Mouse (Mus musculus): ENCODE data around the gene Tada2a. TPM values are rescaled to one million over a fixed set of nuclear protein-coding genes. Genes with fewer than 3 reads are reported as not detected.
A peak's percentile ranks its signal among the peaks of the same experiment; 100 is the strongest.

Gene Tada2a
- total and polyA plus RNA-seq, 2 experiments from 2014 or later, result 20.3 to 25.9 TPM

DNA sequence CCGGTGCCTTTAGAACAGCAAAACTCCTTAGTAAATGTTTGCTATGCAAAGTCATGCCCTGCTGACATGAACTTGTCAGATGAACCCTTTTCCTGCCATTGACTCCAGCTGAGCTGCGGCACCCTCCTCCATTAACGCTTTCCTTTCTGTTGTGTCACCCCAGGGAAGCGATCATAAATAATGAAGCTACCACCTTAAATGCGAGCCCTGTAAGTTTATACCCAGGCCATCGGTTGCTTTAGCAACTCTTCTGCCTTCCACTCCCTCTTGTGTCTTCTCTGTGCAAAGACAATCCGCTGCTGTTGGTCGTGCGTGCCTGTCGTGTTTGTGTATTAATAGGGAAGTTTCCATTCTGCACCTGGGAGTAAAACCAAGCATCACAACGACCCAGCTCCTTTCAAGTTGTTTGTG lies 63.3 kb downstream of the Tada2a start:
- TF ChIP-seq CTCF (IDR thresholded peaks at IDR 0.05), result peak; percentile 76
- 7% methylated on average over 11 of the region's 11 CpGs for WGBS
- Histone ChIP-seq H3K27me3 (ENCODE audit: insufficient read depth, low read length) (peaks cover 8% of the 10 kb centered on the region; the same call in 1 of the 2 replicates), H3K4me2 (ENCODE audit: low read depth, low read length, poor library complexity, severe bottlenecking) (peak overlapping the region; percentile 16; the same call in 1 of the 2 replicates), H3K9me3 (ENCODE audit: low read length) (no peaks in the 10 kb centered on the region), H3K4me3 (ENCODE audit: low read depth, low read length) (peak overlapping the region; percentile 0; the same call in 1 of the 2 replicates), H3K4me1 (ENCODE audit: insufficient read depth, low read length) (no peaks in the 10 kb centered on the region), H3K27ac (ENCODE audit: low read depth, low read length) (no peak overlapping the region), H3K36me3 (ENCODE audit: insufficient read depth, low read length) (no peaks in the 10 kb centered on the region), H3K9ac (replicated peaks; ENCODE audit: low read length, poor library complexity, severe bottlenecking) (no peak overlapping the region)
- no peak for ATAC-seq (ENCODE audit: low FRiP score)
- peak; percentile 62 for DNase-seq (ENCODE audit: low spot score)

DNA sequence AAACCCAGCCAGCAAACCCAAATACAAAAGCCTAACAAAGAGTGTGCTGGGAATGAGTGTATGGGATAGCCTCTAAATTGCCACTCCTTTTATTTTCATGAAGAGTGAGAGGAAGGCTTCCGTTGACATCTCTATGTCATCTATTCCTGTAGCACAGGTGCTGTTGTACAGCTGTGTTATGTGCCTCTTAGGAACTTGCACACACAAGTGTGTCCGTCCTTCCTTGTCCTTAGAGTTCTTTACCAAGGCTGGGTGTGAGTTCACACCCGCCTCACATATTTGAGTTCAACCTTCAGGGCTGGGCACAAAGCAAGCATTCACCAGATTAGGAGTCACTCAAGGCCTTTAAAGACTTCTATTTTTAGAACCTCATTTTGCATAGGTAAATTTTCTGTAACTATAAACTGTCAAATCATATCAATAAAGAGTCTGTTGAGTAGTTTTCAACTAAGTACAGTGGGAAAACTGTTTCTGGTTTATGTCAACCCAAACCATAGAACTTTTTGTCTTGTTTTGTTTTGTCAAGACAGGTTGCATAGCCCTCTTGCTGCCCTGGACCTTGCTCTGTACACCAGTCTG lies 65.7 kb downstream of the Tada2a start:
- WGBS, result 90% methylated on average over 3 of the region's 3 CpGs
- Histone ChIP-seq H3K27ac (ENCODE audit: low read depth, low read length) (no peak overlapping the region), H3K36me3 (ENCODE audit: insufficient read depth, low read length) (no peaks in the 10 kb centered on the region), H3K4me3 (ENCODE audit: low read depth, low read length) (no peak overlapping the region), H3K9me3 (ENCODE audit: low read length) (no peaks in the 10 kb centered on the region), H3K4me2 (ENCODE audit: low read depth, low read length, poor library complexity, severe bottlenecking) (no peak overlapping the region), H3K4me1 (ENCODE audit: insufficient read depth, low read length) (no peaks in the 10 kb centered on the region), H3K9ac (replicated peaks; ENCODE audit: low read length, poor library complexity, severe bottlenecking) (no peak overlapping the region), H3K27me3 (ENCODE audit: insufficient read depth, low read length) (peaks cover 6% of the 10 kb centered on the region; the same call in 1 of the 2 replicates)
- DNase-seq (ENCODE audit: low spot score) (no peak), ATAC-seq (ENCODE audit: low FRiP score) (no peak)
- no peak for TF ChIP-seq CTCF (IDR thresholded peaks at IDR 0.05)

DNA sequence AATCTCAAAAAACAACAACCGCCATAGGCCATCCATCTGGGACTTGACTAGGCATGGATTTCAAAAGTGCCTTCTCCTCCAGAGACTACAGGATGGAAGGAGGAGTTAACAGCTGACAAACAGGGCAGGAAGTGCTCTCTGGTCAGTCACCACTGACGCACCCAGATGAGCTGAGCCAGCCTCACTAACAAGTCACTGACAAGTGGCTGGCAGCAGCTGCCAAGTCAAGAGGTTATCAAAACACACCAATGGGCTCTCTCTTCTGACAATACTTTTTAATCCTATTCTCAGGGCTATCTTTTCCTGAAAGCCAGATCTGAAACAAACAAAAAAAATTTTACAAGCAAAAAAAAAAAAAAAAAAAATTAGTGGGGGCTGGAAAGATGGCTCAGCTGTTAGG lies 66.6 kb downstream of the Tada2a start:
- no peak overlapping the region for H3K4me2 ChIP-seq (ENCODE audit: low read depth, low read length, poor library complexity, severe bottlenecking)
- H3K9me3 ChIP-seq (ENCODE audit: low read length), result no peaks in the 10 kb centered on the region
- H3K27me3 ChIP-seq (ENCODE audit: insufficient read depth, low read length), result peaks cover 3% of the 10 kb centered on the region; the same call in 1 of the 2 replicates
- no peak for ATAC-seq (ENCODE audit: low FRiP score)
- 57% methylated on average over 2 of the region's 2 CpGs for WGBS
- H3K36me3 ChIP-seq (ENCODE audit: insufficient read depth, low read length), result no peaks in the 10 kb centered on the region
- no peak overlapping the region for H3K4me3 ChIP-seq (ENCODE audit: low read depth, low read length)
- no peak for TF ChIP-seq CTCF (IDR thresholded peaks at IDR 0.05)
- H3K27ac ChIP-seq (ENCODE audit: low read depth, low read length), result no peak overlapping the region
- H3K9ac ChIP-seq (replicated peaks; ENCODE audit: low read length, poor library complexity, severe bottlenecking), result no peak overlapping the region
- no peak for DNase-seq (ENCODE audit: low spot score)
- H3K4me1 ChIP-seq (ENCODE audit: insufficient read depth, low read length), result no peaks in the 10 kb centered on the region

DNA sequence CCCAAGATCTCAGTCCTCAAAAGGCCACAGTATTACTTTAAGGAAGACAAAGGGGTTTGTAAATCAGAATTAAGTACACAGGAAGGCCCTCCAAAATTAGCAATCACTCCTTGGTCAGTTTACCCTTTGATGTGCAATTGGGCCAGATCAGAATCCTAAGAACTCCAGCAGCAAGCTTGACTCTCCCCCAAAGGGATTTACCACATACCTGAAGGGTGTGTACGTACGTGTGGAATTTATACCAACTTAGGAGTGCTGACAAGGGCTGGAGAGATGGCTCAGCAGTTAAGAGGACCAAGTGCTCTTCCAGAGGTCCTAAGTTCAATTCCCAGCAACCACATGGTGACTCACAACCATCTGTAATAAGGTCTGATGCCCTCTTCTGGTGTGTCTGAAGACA lies 67.5 kb downstream of the Tada2a start:
- no peak for TF ChIP-seq CTCF (IDR thresholded peaks at IDR 0.05)
- H3K27me3 ChIP-seq (ENCODE audit: insufficient read depth, low read length), result no peaks in the 10 kb centered on the region
- H3K27ac ChIP-seq (ENCODE audit: low read depth, low read length), result no peak overlapping the region
- no peak for ATAC-seq (ENCODE audit: low FRiP score)
- no peak overlapping the region for H3K4me3 ChIP-seq (ENCODE audit: low read depth, low read length)
- H3K4me2 ChIP-seq (ENCODE audit: low read depth, low read length, poor library complexity, severe bottlenecking), result no peak overlapping the region
- 95% methylated on average over 2 of the region's 2 CpGs for WGBS
- H3K4me1 ChIP-seq (ENCODE audit: insufficient read depth, low read length), result no peaks in the 10 kb centered on the region
- H3K9me3 ChIP-seq (ENCODE audit: low read length), result no peaks in the 10 kb centered on the region
- no peaks in the 10 kb centered on the region for H3K36me3 ChIP-seq (ENCODE audit: insufficient read depth, low read length)
- DNase-seq (ENCODE audit: low spot score), result no peak
- no peak overlapping the region for H3K9ac ChIP-seq (replicated peaks; ENCODE audit: low read length, poor library complexity, severe bottlenecking)

DNA sequence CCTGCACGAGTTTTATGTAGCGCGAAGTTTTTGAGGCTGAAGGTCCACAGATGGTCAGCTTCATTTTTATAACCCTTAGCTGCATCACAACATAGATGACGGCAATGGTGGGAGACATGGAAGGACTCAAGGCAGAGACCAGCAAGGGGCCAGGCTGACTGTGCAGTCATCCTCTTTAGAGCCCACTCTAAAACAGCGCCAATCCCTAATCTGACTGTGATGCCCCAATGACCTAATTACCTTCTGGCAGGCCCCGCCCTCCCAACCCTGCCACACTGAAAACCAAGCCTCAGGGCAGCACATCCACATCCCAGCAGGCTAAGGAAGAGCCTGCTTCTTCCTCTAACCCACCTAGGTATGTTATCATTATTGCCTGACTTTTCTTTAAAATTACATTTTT lies 68.8 kb downstream of the Tada2a start:
- Histone ChIP-seq H3K4me3 (ENCODE audit: low read depth, low read length) (no peak overlapping the region), H3K27ac (ENCODE audit: low read depth, low read length) (no peak overlapping the region), H3K36me3 (ENCODE audit: insufficient read depth, low read length) (no peaks in the 10 kb centered on the region), H3K4me1 (ENCODE audit: insufficient read depth, low read length) (no peaks in the 10 kb centered on the region), H3K9ac (replicated peaks; ENCODE audit: low read length, poor library complexity, severe bottlenecking) (no peak overlapping the region), H3K27me3 (ENCODE audit: insufficient read depth, low read length) (no peaks in the 10 kb centered on the region), H3K4me2 (ENCODE audit: low read depth, low read length, poor library complexity, severe bottlenecking) (no peak overlapping the region), H3K9me3 (ENCODE audit: low read length) (no peaks in the 10 kb centered on the region)
- 86% methylated on average over 6 of the region's 6 CpGs for WGBS
- DNase-seq (ENCODE audit: low spot score), result no peak
- ATAC-seq (ENCODE audit: low FRiP score), result no peak
- no peak for TF ChIP-seq CTCF (IDR thresholded peaks at IDR 0.05)

DNA sequence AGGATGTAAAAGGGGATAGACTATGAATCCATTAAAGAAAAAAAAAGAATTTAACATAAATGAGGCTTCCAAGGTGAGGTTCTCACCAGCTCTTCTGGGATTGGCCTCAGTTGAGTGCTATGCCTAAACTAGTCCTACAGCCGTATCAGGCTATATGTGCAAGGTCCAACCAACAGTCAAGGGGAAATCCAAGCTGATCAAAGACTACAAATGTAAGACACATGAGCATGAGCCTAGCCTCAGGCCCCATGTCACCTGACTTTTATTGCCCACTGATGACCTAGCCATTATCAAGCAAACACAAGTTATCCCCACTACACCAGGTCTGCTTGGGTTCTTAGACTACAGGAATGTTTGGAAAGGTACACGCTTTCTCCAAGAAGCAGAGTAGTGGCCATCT lies 69.6 kb downstream of the Tada2a start:
- WGBS, result 91% methylated on average over 2 of the region's 2 CpGs
- no peaks in the 10 kb centered on the region for H3K36me3 ChIP-seq (ENCODE audit: insufficient read depth, low read length)
- TF ChIP-seq CTCF (IDR thresholded peaks at IDR 0.05), result no peak
- no peaks in the 10 kb centered on the region for H3K9me3 ChIP-seq (ENCODE audit: low read length)
- DNase-seq (ENCODE audit: low spot score) (no peak), ATAC-seq (ENCODE audit: low FRiP score) (no peak)
- H3K4me3 ChIP-seq (ENCODE audit: low read depth, low read length), result no peak overlapping the region
- no peak overlapping the region for H3K27ac ChIP-seq (ENCODE audit: low read depth, low read length)
- no peaks in the 10 kb centered on the region for H3K4me1 ChIP-seq (ENCODE audit: insufficient read depth, low read length)
- no peak overlapping the region for H3K4me2 ChIP-seq (ENCODE audit: low read depth, low read length, poor library complexity, severe bottlenecking)
- no peak overlapping the region for H3K9ac ChIP-seq (replicated peaks; ENCODE audit: low read length, poor library complexity, severe bottlenecking)
- H3K27me3 ChIP-seq (ENCODE audit: insufficient read depth, low read length), result no peaks in the 10 kb centered on the region
